ENCODE assay signal across 20 mouse cellular contexts in the genomic region with DNA sequence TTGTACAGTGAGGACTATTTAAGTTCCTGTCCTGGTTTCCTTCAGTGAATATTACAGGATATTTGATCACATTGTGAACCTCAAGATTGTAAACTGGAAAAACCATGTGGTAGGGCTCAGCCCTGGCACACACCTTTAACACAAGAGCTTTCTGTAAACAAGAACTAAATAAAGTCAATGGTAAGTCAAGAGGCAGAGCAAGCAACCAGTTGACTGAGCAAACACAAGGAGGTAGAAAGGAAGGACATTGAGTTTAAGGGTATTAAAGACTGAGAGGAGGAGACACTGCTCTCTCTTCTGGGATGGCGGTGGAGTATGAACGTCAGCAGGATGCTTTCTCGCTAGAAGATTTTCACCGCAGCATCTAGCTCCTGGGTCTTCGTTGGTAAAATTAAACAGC.
"Had no signal": no experiment of that assay in that cellular context is flagged by ENCODE, and none has a peak within 500 bp of the region (broad histone marks: within the 10 kb centered on the region; RNA-seq: fewer than 3 reads in every experiment).

No protein-coding gene starts in this region.

- H3K4me1 ChIP-seq: lung, embryonic 15.5 days; midbrain, embryonic 10.5 days; midbrain, embryonic 13.5 days; midbrain, embryonic 15.5 days; neural tube, embryonic 15.5 days had no signal

- DNase-seq: liver; liver, embryonic 13.5 days; liver, postnatal 0 days; retina, postnatal 1 day; right cerebral cortex, adult 18-20 months; right cerebral cortex, postnatal 25 days; right cerebral cortex, postnatal 4 days; spleen, adult 18-20 months; thymus, adult 2 months; thymus, postnatal 25 days; thymus, postnatal 4 days had no signal

- H3K36me3 ChIP-seq: liver, embryonic 13.5 days; lung, embryonic 15.5 days; midbrain, embryonic 15.5 days; neural tube, embryonic 15.5 days had no signal

- H3K4me2 ChIP-seq: liver, embryonic 11.5 days; liver, embryonic 13.5 days; liver, embryonic 15.5 days; lung, embryonic 15.5 days; midbrain, embryonic 13.5 days; midbrain, embryonic 15.5 days; neural tube, embryonic 13.5 days; neural tube, embryonic 15.5 days had no signal

- H3K27ac ChIP-seq: liver, embryonic 13.5 days; liver, embryonic 15.5 days; lung, embryonic 15.5 days; midbrain, embryonic 10.5 days; midbrain, embryonic 13.5 days; midbrain, embryonic 15.5 days; neural tube, embryonic 13.5 days; neural tube, embryonic 15.5 days had no signal

- H3K4me3 ChIP-seq: liver, embryonic 13.5 days; liver, embryonic 15.5 days; lung, embryonic 15.5 days; midbrain, embryonic 10.5 days; midbrain, embryonic 13.5 days; midbrain, embryonic 15.5 days; myocyte; neural tube, embryonic 13.5 days; neural tube, embryonic 15.5 days had no signal

- H3K27me3 ChIP-seq: liver, embryonic 13.5 days; liver, embryonic 15.5 days; lung, embryonic 15.5 days; midbrain, embryonic 13.5 days; midbrain, embryonic 15.5 days; neural tube, embryonic 13.5 days; neural tube, embryonic 15.5 days had no signal

- ATAC-seq: liver, postnatal 0 days; midbrain, embryonic 13.5 days; midbrain, embryonic 15.5 days had no signal

- H3K9ac ChIP-seq: liver, embryonic 13.5 days; liver, embryonic 15.5 days; liver, postnatal 0 days; lung, embryonic 15.5 days; midbrain, embryonic 13.5 days; midbrain, embryonic 15.5 days; neural tube, embryonic 13.5 days; neural tube, embryonic 15.5 days had no signal

- H3K9me3 ChIP-seq: liver, embryonic 13.5 days; liver, embryonic 15.5 days; lung, embryonic 15.5 days; midbrain, embryonic 10.5 days; midbrain, embryonic 13.5 days; midbrain, embryonic 15.5 days; neural tube, embryonic 13.5 days; neural tube, embryonic 15.5 days had no signal
